Mouse (Mus musculus) small intestine, adult 2 months (tissue): ENCODE measurements at regions not wholly inside any gene's neighbourhood (a gene's known extent, or its start where the extent isn't known, plus 50 kb on each side); places are given as distances from the start of the nearest gene placed in this dataset.

Source experiments
- CTCF ChIP-seq: fragments of 200-500 bp; IDR thresholded peaks from 2 replicates; pipeline ENCODE4 v1.5.1; 2012; ENCODE audit warnings: low read depth, mild to moderate bottlenecking, control low read depth, inconsistent platforms, low read length, moderate library complexity, mixed read lengths; ENCODE audit not compliant: insufficient replicate concordance, insufficient read length; ENCODE audit errors: extremely low read depth
- POLR2A ChIP-seq: fragments of 200-500 bp; IDR thresholded peaks from 2 replicates; pipeline ENCODE4 v1.6.1; 2012; ENCODE audit warnings: low read depth, mild to moderate bottlenecking, control low read depth, inconsistent platforms, low read length, moderate library complexity

DNA sequence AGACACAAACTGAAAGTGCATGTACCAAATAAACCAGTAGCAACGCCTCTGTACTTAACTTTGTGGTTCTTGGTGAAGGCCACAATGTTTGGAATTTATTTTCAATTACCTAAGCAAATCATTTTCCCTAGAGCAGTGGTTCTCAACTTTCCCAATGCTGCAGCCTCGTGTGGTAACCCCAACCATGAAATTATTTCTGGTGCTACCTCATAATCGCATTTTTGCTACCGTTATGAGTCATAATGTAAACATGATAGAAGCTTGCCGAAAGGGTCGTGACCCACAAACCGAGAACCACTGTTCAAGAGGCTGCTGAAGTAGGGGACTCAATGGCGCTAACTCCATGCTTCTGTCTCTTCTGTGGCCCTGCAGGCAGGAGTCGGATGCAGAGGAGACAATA is 429.9 kb upstream of the Actbl2 start:
- TF ChIP-seq POLR2A (no peak), CTCF (no peak)
